Mouse (Mus musculus): ENCODE results near the gene Tomm40.

DNA sequence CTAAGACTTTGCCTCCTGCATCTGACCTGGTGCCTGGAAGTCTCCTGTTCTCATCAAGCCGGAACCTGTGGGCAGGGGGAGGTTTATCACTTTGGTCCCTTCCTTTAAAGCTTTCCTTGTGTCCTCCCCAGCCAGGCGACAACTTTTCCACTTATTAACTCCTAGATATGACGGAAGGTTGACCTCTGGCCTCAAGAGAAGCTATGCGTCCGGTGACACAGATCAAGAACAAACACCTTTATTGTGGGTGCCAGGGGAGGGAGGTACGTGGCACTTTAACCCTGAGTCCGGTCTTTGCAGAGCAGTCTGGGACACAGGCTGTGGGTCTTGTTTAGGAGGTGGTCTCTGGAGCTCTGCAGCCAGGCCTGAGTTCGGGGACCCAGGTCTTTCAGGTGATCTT is 37.4 kb downstream of the Tomm40 start, which contains the start of gene Apoc2:
- TF ChIP-seq ZNF384 (IDR thresholded peaks at IDR 0.05; ENCODE audit: low read depth, low read length) (no peak), MAFK (IDR thresholded peaks at IDR 0.05; ENCODE audit: insufficient read depth, low read depth, low read length) (no peak), ZC3H11A (IDR thresholded peaks at IDR 0.05; ENCODE audit: borderline replicate concordance, low read depth, low read length) (no peak), HCFC1 (IDR thresholded peaks at IDR 0.05; ENCODE audit: borderline replicate concordance, insufficient read depth, low read length) (no peak), CHD2 (IDR thresholded peaks at IDR 0.05; ENCODE audit: low read depth, low read length) (no peak)
